Mouse (Mus musculus) megakaryocyte-erythroid progenitor cell, adult 5 weeks (primary cell): ENCODE measurements around the gene Lim2. TPM values are rescaled to one million over a fixed set of nuclear protein-coding genes. Genes with fewer than 3 reads are reported as not detected.

ENCODE experiments used
- polyA plus RNA-seq: library from polyadenylated mRNA; stranded (reverse); fragments of >175 nt; gene quantifications from 2 replicates; pipeline ENCODE4 v1.2.3, GENCODE M21; 2012

The Lim2 gene
- 3.0 and 3.5 TPM in 2 replicates for polyA plus RNA-seq

DNA sequence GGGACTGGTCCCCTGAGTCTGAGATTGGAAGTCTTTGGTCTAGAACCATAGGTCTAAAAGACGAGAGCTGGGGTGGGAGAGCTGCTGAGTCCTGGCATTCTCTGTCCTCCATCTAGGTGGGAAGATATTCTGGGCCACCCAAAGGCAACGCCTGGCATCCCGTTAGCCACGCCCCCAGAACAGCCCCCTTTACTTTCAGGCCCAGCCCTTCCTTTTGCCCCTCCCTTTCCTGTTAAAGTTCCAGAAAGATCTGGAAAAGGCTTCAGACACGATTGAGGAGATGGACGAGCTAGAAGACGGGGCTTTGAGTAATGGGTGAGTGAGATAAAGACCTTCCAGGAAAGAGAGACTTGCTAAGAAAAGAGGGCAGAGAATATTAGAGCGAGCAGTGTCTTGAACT, at the start of gene Lim2:
Gene Lim2 (plus strand): TSS at position 265 of the 400 bp plus-strand sequence.

DNA sequence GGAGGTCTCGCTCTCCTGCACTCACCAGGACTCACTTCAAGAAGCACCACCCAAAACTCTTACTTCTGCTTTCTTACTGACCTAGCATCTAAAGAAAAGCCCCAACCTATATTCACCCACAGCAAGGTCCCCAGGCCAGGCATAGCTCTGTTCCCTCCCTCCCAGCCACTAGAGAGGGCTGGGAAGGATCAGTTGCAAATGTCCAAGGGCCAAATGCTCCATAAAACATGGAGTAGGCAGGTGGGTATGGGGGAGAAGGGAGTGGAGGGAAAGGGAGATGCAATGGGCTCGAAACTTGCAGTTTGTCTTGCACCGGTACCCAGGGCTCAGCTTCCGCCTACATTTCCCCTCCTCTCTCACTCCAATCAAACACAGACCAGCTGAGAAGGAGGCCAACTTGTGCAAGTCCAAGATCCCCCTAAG, 19.3 kb upstream of the Lim2 start, which contains the start of gene Siglecg:
Gene Siglecg (plus strand): TSS at position 74 of the 423 bp plus-strand sequence.

DNA sequence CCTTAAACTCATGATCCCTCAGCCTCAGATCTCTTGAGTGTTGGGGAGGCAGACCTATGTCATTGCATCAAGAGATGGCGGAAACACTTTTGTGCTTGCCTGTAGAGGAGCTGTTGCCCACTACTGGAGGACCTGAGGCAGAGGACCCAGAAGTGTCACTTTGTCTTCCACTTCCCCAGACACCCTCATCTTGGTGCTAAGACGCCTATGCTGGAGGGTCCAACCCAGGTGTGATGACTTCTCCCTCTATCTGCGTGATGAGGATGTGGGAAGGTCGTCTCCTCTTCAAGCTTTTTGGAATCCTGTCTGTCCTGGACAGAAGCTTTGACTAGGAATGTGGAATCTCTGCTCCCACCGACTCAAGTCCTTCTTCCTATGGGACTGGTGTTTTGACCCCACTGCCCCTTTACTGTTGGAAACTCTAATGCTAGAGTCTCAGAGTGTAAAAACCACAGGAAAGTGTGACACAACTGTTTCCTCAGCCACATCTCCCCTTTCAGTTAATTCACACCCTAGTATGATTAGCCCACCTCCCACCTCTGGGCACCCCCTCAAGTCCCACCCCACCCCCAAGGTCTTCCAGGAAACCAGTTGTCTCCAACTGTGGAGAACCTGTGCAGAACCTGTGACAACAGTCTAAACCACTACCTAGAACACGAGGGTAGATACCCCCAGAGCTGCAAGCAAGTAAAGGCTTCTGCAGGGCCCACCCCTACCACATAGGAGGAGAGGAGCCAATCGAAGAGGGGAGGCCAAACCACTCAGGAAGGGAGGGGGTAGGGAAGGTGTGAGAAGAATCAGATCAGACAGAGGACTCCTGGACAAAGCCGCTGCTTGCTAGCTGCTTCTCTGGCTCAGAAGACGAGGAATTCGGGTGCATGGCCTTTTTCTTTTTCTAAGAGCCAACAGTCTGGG, 9.1 kb downstream of the Lim2 start, which contains the start of gene Nkg7:
Gene Nkg7 (plus strand): TSS at position 733 of the 915 bp plus-strand sequence.

DNA sequence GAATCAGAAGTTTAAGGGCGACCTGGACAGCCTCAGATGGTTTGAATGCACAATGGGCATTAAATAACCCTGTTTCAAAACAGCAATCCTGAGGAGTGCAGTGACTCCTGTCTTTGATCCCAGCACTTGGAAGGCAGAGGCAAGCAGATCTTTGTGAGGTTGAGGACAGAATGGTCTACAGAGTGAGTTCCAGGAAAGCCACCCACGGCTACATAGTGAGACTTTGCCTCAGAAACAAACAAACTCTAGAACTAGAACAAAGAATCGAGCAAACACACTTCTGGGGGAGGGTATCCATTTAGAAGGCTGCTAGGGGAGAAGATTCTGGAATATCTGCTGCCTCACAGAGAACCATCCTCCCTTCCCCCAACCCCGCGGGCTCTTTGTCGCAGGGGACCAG, 13.0 kb downstream of the Lim2 start, which contains the start of gene Cldnd2:
Gene Cldnd2 (plus strand): TSS at position 301 of the 400 bp plus-strand sequence.

DNA sequence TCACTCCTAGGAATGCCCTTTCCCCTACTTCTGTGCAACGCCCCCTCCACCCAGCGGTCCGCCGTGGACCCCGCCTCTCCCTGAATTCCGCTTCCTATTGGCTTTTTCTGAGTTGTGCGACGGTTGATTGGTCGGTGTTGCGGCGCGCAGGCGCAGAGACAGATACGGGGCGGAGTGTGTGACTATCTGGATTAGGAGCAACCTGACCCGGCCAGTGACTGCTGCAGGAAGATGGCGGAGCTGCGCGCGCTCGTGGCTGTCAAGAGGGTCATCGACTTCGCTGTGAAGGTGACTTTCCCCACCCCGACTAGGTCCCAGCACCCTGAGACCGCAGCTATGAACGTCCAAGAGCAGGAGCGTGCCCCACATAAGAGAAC, 16.4 kb downstream of the Lim2 start, which contains the start of the genes Etfb and Gm45233:
Gene Etfb (plus strand): TSS at position 167 of the 377 bp plus-strand sequence.
Gene Gm45233 (plus strand): TSS at position 212 of the 377 bp plus-strand sequence.

DNA sequence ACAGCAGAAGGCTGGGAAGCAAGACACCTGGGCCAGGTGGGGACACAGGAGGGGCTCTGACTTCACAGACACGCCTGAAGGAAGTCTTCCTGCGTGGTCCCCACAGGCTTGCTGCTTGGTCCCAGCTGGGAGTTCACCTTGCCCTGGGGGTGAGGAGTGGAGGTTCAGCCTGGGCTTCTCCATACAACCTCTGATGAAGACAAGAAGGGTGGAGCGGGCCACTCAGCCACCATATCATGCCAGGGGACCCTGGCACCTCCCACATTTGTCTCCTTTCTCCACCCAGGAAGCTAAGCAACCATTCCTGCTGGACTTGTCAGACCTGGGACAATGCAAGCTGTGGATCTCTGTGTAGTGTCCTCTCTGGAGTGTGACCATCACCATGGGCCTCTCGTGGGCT, 35.4 kb downstream of the Lim2 start, which contains the start of gene Vsig10l:
Gene Vsig10l (plus strand): TSS at position 301 of the 400 bp plus-strand sequence.

Other genes with a start within 250 kb of the Lim2 start
- 3.8 and 4.9 TPM in 2 replicates for gene Zfp715, start 114.4 kb upstream of the Lim2 start, polyA plus RNA-seq
- 9.8 and 10.6 TPM in 2 replicates for gene Siglecf, start 76.3 kb upstream of the Lim2 start, polyA plus RNA-seq
- 9.9 and 20.2 TPM in 2 replicates for gene Siglecg, start 19.5 kb upstream of the Lim2 start, polyA plus RNA-seq
- 20.5 and 36.9 TPM in 2 replicates for gene Nkg7, start 9.4 kb downstream of the Lim2 start, polyA plus RNA-seq
- gene Cldnd2, start 13.1 kb downstream of the Lim2 start, polyA plus RNA-seq: 0.26 TPM in 1 of 2 replicates, not detected in the other
- 228 and 243 TPM in 2 replicates for gene Etfb, start 16.4 kb downstream of the Lim2 start, polyA plus RNA-seq
- 0.39 and 0.93 TPM in 2 replicates for gene Gm45233, start 16.5 kb downstream of the Lim2 start, polyA plus RNA-seq
- gene Vsig10l, start 35.5 kb downstream of the Lim2 start, polyA plus RNA-seq: 21.8 and 23.6 TPM in 2 replicates
- gene Iglon5, start 62.4 kb downstream of the Lim2 start, polyA plus RNA-seq: 0.09 TPM in 1 of 2 replicates, not detected in the other
- gene 4931406B18Rik, start 78.3 kb downstream of the Lim2 start, polyA plus RNA-seq: 0.05 and 0.07 TPM in 2 replicates
- 3.4 and 4.1 TPM in 2 replicates for gene Cd33, start 116.8 kb downstream of the Lim2 start, polyA plus RNA-seq
- 0.25 and 0.46 TPM in 2 replicates for gene Zfp658, start 134.6 kb downstream of the Lim2 start, polyA plus RNA-seq
- 0.04 and 0.14 TPM in 2 replicates for gene Zfp719, start 151.9 kb downstream of the Lim2 start, polyA plus RNA-seq
- gene Zfp819, start 179.5 kb downstream of the Lim2 start, polyA plus RNA-seq: not detected in 2 replicates
- gene Ceacam18, start 207.0 kb downstream of the Lim2 start, polyA plus RNA-seq: not detected in 2 replicates
- 0.99 and 3.2 TPM in 2 replicates for gene Siglece, start 232.5 kb downstream of the Lim2 start, polyA plus RNA-seq
- gene Ctu1, start 244.3 kb downstream of the Lim2 start, polyA plus RNA-seq: 18.6 and 19.4 TPM in 2 replicates